Mouse (Mus musculus) forebrain, postnatal 0 days (tissue): ENCODE data around the gene Astn2. TPM values are rescaled to one million over a fixed set of nuclear protein-coding genes. Genes with fewer than 3 reads are reported as not detected.

ENCODE experiments used
- ATAC-seq: fragments of 200-750 bp; cut with Nextera tagmentation; 2 replicates; pipeline ENCODE4 v1.8.0; 2017; ENCODE audit warnings: mild to moderate bottlenecking, moderate library complexity
- DNase-seq: peaks from one replicate; pipeline ENCODE4 v3.0.0-alpha.2; 2015
- H3K27ac ChIP-seq: fragments of 300-500 bp; sonication (generic); 2 replicates; pipeline ENCODE4 v1.5.1; 2014; ENCODE audit warnings: low read depth, mild to moderate bottlenecking, antibody characterized with exemption, low read length, moderate library complexity, mixed read lengths
- H3K27me3 ChIP-seq: fragments of 300-500 bp; sonication (generic); 2 replicates; pipeline ENCODE4 v1.6.1; 2014; ENCODE audit warnings: mild to moderate bottlenecking, low read length, mixed read lengths; ENCODE audit not compliant: insufficient read depth
- H3K36me3 ChIP-seq: fragments of 300-500 bp; sonication (generic); 2 replicates; pipeline ENCODE4 v1.6.1; 2014; ENCODE audit warnings: mild to moderate bottlenecking, moderate library complexity; ENCODE audit not compliant: insufficient read depth
- H3K4me1 ChIP-seq: fragments of 300-500 bp; sonication (generic); 2 replicates; pipeline ENCODE4 v1.6.1; 2014; ENCODE audit warnings: antibody characterized with exemption; ENCODE audit not compliant: insufficient read depth
- H3K4me2 ChIP-seq: fragments of 300-500 bp; sonication (generic); 2 replicates; pipeline ENCODE4 v1.6.1; 2014; ENCODE audit warnings: low read depth, mild to moderate bottlenecking, moderate library complexity
- H3K4me3 ChIP-seq: fragments of 300-500 bp; sonication (generic); 2 replicates; pipeline ENCODE4 v1.5.1; 2014; ENCODE audit warnings: low read depth, low read length, mixed read lengths
- H3K9ac ChIP-seq: fragments of 300-500 bp; sonication (generic); 2 replicates; pipeline ENCODE4 v1.6.1; 2014; ENCODE audit warnings: mild to moderate bottlenecking
- H3K9me3 ChIP-seq: fragments of 300-500 bp; sonication (generic); 2 replicates; pipeline ENCODE4 v1.6.1; 2016; ENCODE audit warnings: low read length
- CTCF ChIP-seq: sonication (generic); IDR thresholded peaks from 2 replicates; pipeline ENCODE4 v1.5.1; 2016; ENCODE audit warnings: antibody characterized with exemption, control low read depth, low read depth
- WGBS: fragments of 180-500 bp; shearing (Covaris S2); extraction: QIAGEN DNeasy Blood & Tissue Kit; methylation state at CpG from one replicate; pipeline ENCODE4 v1.1.7; 2014; 5-methylcytosine and 5-hydroxymethylcytosine counted together
- polyA plus RNA-seq: library from polyadenylated mRNA; unstranded; fragments of >200 nt; fragmentation: Nextera tagmentation; extraction: Ambion mirVana; gene quantifications from 2 replicates; pipeline ENCODE4 v1.2.1, GENCODE M21; 2015
- total RNA-seq: library from RNA; depleted of rRNA; stranded (reverse); fragments of >200 nt; gene quantifications from 2 replicates; pipeline ENCODE4 v1.2.3, GENCODE M21; 2014

Astn2 gene
- total and polyA plus RNA-seq, 2 experiments from 2014 or later = 0.98 to 20.9 TPM

GRCm38 (mm10) chr4:66122766-66123358 is 281.5 kb downstream of the Astn2 start:
- H3K4me3 ChIP-seq = no peak overlapping the region
- TF ChIP-seq CTCF = no peak
- H3K36me3 ChIP-seq = no peaks in the 10 kb centered on the region
- H3K4me1 ChIP-seq = no peaks in the 10 kb centered on the region
- H3K9ac ChIP-seq = no peak overlapping the region
- DNase-seq = no peak
- no peak overlapping the region for H3K27ac ChIP-seq
- WGBS = 89% methylated on average over 7 of the region's 7 CpGs
- H3K9me3 ChIP-seq = no peaks in the 10 kb centered on the region
- no peaks in the 10 kb centered on the region for H3K27me3 ChIP-seq
- H3K4me2 ChIP-seq = no peak overlapping the region
- ATAC-seq = no peak

GRCm38 (mm10) chr4:66114243-66114642 is 290.2 kb downstream of the Astn2 start:
- 81% methylated on average over 2 of the region's 2 CpGs for WGBS
- DNase-seq = no peak

GRCm38 (mm10) chr4:66102037-66102436 is 302.4 kb downstream of the Astn2 start:
- no peak for DNase-seq
- no peaks in the 10 kb centered on the region for H3K4me1 ChIP-seq
- H3K27me3 ChIP-seq = no peaks in the 10 kb centered on the region
- TF ChIP-seq CTCF = no peak
- WGBS = 10% methylated on average over 5 of the region's 5 CpGs
- no peaks in the 10 kb centered on the region for H3K9me3 ChIP-seq
- no peak overlapping the region for H3K9ac ChIP-seq
- no peak overlapping the region for H3K4me2 ChIP-seq
- H3K36me3 ChIP-seq = no peaks in the 10 kb centered on the region
- H3K27ac ChIP-seq = no peak overlapping the region
- ATAC-seq = no peak
- no peak overlapping the region for H3K4me3 ChIP-seq

More at GRCm38 (mm10) chr4:66114243-66114642, 290.2 kb downstream of the Astn2 start:
- ATAC-seq = no peak
- Histone ChIP-seq H3K4me3 (no peak overlapping the region), H3K9ac (no peak overlapping the region), H3K4me1 (no peaks in the 10 kb centered on the region), H3K4me2 (no peak overlapping the region), H3K9me3 (no peaks in the 10 kb centered on the region), H3K27me3 (no peaks in the 10 kb centered on the region), H3K36me3 (no peaks in the 10 kb centered on the region), H3K27ac (no peak overlapping the region)
- TF ChIP-seq CTCF = no peak

GRCm38 (mm10) chr4:66097629-66098028 is 306.8 kb downstream of the Astn2 start:
- no peak for TF ChIP-seq CTCF
- H3K36me3 ChIP-seq = no peaks in the 10 kb centered on the region
- WGBS = 93% methylated on average over 1 of the region's 1 CpGs
- H3K4me3 ChIP-seq = no peak overlapping the region
- H3K4me1 ChIP-seq = no peaks in the 10 kb centered on the region
- no peak overlapping the region for H3K27ac ChIP-seq
- H3K9ac ChIP-seq = no peak overlapping the region
- DNase-seq (no peak), ATAC-seq (no peak)
- H3K9me3 ChIP-seq = no peaks in the 10 kb centered on the region
- H3K27me3 ChIP-seq = no peaks in the 10 kb centered on the region
- no peak overlapping the region for H3K4me2 ChIP-seq

- no peak overlapping the region for H3K4me3 ChIP-seq
- H3K27me3 ChIP-seq = no peaks in the 10 kb centered on the region
- WGBS = 51% methylated on average over 2 of the region's 2 CpGs
- ATAC-seq = no peak
- no peak overlapping the region for H3K9ac ChIP-seq
- no peak overlapping the region for H3K4me2 ChIP-seq
- no peak for TF ChIP-seq CTCF
- no peaks in the 10 kb centered on the region for H3K4me1 ChIP-seq
- no peak for DNase-seq
- H3K9me3 ChIP-seq = no peaks in the 10 kb centered on the region
- H3K27ac ChIP-seq = no peak overlapping the region
- H3K36me3 ChIP-seq = no peaks in the 10 kb centered on the region
Measured at GRCm38 (mm10) chr4:66096104-66096503, 308.3 kb downstream of the Astn2 start.

- H3K4me3 ChIP-seq = no peak overlapping the region
- no peaks in the 10 kb centered on the region for H3K36me3 ChIP-seq
- no peak overlapping the region for H3K9ac ChIP-seq
- no peak overlapping the region for H3K27ac ChIP-seq
- H3K27me3 ChIP-seq = no peaks in the 10 kb centered on the region
- no peaks in the 10 kb centered on the region for H3K4me1 ChIP-seq
- no peak for ATAC-seq
- no peak for DNase-seq
- H3K9me3 ChIP-seq = no peaks in the 10 kb centered on the region
- no peak for TF ChIP-seq CTCF
- H3K4me2 ChIP-seq = no peak overlapping the region
Measured at GRCm38 (mm10) chr4:66057161-66057560, 347.2 kb downstream of the Astn2 start.

- no peak overlapping the region for H3K4me2 ChIP-seq
- no peak for DNase-seq
- H3K36me3 ChIP-seq = no peaks in the 10 kb centered on the region
- TF ChIP-seq CTCF = no peak
- no peak overlapping the region for H3K27ac ChIP-seq
- no peak for ATAC-seq
- no peak overlapping the region for H3K9ac ChIP-seq
- no peaks in the 10 kb centered on the region for H3K27me3 ChIP-seq
- no peak overlapping the region for H3K4me3 ChIP-seq
- H3K9me3 ChIP-seq = no peaks in the 10 kb centered on the region
- H3K4me1 ChIP-seq = no peaks in the 10 kb centered on the region
- 79% methylated on average over 4 of the region's 4 CpGs for WGBS
Measured at GRCm38 (mm10) chr4:66055690-66056089, 348.7 kb downstream of the Astn2 start.
